Mouse (Mus musculus) spleen, adult 2 months (tissue): Measurements from ENCODE around the gene Trrap.

Experiments used
- CTCF ChIP-seq: fragments of 200-500 bp; IDR thresholded peaks from 2 replicates; pipeline ENCODE4 v1.5.1; 2011; ENCODE audit warnings: mild to moderate bottlenecking, inconsistent platforms; ENCODE audit not compliant: insufficient read depth, insufficient read length, insufficient replicate concordance; ENCODE audit errors: extremely low read depth
- POLR2A ChIP-seq: fragments of 200-500 bp; IDR thresholded peaks from 2 replicates; pipeline ENCODE4 v1.6.1; 2011; ENCODE audit warnings: low read depth, low read length, inconsistent platforms

DNA sequence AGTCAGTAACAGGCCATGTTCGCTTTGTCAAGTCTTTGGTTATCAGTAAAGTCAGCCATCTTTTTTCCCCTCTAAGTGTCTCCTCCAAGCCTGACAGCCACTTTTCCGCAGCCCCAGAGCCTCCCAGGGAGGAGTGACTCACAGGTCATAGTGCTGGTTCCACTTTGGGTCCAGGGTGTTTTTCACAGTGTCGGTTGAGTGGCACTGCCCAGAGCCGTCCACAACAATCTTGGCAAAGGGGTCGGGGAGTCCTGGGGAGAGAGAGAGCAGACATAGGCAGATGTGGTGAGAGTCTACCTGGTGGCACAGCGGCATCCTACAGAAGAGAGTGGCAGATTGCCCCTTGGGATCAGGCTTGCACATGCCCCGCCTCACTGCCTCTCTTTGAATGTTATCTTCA, 133.5 kb downstream of the Trrap start:
- TF ChIP-seq CTCF = no peak
- TF ChIP-seq POLR2A = no peak
